Mouse (Mus musculus) spleen, adult 2 months (tissue): ENCODE measurements around the gene Clcf1.

ENCODE experiments used
- CTCF ChIP-seq: fragments of 200-500 bp; IDR thresholded peaks from 2 replicates; pipeline ENCODE4 v1.5.1; 2011; ENCODE audit warnings: mild to moderate bottlenecking, inconsistent platforms; ENCODE audit not compliant: insufficient read depth, insufficient read length, insufficient replicate concordance; ENCODE audit errors: extremely low read depth
- POLR2A ChIP-seq: fragments of 200-500 bp; IDR thresholded peaks from 2 replicates; pipeline ENCODE4 v1.6.1; 2011; ENCODE audit warnings: low read depth, low read length, inconsistent platforms

GRCm38 (mm10) chr19:4184976-4185975 is 28.8 kb upstream of the Clcf1 start:
- TF ChIP-seq CTCF, result no peak
- no peak; the same call in 1 of the 2 replicates for TF ChIP-seq POLR2A
